Mouse (Mus musculus): ENCODE measurements around the gene Gm10666.
"Not testable (repeated sequence)": the region's sequence is repeated elsewhere in the genome, so short reads cannot be mapped to it uniquely, and the experiment has no call there.

Gene Gm10666

DNA sequence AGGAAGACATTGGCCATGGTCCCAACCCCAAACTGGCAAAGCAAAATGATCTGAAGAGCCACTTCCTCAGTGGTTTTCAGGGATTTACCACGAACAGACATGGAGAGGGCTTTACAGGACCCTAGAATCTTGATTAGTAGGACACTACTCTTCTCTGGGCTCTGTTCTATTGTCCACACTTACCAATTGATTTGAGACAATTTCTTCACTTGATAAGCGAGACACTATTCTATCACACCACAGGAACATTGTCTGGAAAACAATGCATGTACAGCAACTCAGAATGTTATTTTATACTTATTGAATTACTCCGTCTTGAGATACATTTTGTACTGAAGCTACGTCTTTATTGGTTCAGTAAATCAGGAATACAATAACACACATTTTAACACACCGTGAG is at the start of gene Gm10666:
TSS of gene Gm10666 (minus strand) at position 101 of the 400 bp plus-strand sequence.
- in situ Hi-C loops (cut with MboI, MseI), result loop anchor here (5.0 kb wide), 1 partner anchor 1997 kb away; the partner anchor contains the start of gene Vmn1r93

DNA sequence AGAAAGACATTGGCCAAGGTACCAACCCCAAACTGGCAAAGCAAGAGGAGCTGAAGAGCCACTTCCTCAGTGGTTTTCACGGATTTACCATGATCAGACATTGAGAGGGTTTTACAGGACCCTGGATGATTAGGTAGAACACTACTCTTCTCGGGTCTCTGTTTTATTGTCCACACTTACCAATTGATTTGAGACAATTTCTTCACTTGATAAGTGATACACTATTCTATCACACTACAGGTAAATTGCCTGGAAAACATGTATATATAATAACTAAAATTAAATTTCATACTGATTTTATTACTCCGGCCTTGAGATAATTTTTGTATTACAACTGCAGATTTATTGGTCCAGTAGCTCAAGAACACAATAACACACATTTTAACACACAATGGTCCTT is 29.4 kb upstream of the Gm10666 start, which contains the start of gene Vmn1r142:
TSS of gene Vmn1r142 (minus strand) at position 101 of the 400 bp plus-strand sequence.
- in situ Hi-C loops (cut with MboI, MseI), result not testable (repeated sequence)

DNA sequence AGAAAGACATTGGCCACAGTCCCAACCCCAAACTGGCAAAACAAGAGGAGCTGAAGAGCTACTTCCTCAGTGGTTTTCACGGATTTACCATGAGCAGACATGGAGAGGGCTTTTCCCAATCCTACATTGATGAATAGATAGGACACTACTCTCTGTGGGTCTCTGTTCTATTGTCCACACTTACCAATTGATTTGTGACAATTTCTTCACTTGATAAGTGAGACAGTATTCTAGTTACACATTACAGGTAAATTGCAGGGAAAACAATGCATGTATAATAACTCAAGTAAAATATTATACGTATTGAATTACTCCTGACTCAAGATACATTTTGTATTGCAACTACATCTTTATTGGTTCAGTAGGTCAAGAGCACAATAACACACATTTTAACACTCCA is 16.4 kb downstream of the Gm10666 start, which contains the start of gene Gm16451:
TSS of gene Gm16451 (minus strand) at position 101 of the 400 bp plus-strand sequence.
- in situ Hi-C loops (cut with MboI, MseI), result not testable (repeated sequence)

Data from T-helper 2 cell (primary cell).